Mouse (Mus musculus) layer of hippocampus, postnatal 36 days (tissue): ENCODE data around the gene Tmem63c. TPM values are rescaled to one million over a fixed set of nuclear protein-coding genes. Genes with fewer than 3 reads are reported as not detected.

Source experiments
- DNase-seq, 2 experiments: peaks; one replicate each; pipeline ENCODE4 v3.0.0; 2022
- total RNA-seq, 2 experiments: library from RNA; stranded (reverse); gene quantifications; 2 replicates each; pipeline ENCODE4 v1.2.3; 2021

Tmem63c gene
- total RNA-seq, 2 experiments from 2014 or later = 36.2 to 36.4 TPM

GRCm38 (mm10) chr12:87000840-87001176 lies 20.3 kb upstream of the Tmem63c start:
- no peak for DNase-seq

DNA sequence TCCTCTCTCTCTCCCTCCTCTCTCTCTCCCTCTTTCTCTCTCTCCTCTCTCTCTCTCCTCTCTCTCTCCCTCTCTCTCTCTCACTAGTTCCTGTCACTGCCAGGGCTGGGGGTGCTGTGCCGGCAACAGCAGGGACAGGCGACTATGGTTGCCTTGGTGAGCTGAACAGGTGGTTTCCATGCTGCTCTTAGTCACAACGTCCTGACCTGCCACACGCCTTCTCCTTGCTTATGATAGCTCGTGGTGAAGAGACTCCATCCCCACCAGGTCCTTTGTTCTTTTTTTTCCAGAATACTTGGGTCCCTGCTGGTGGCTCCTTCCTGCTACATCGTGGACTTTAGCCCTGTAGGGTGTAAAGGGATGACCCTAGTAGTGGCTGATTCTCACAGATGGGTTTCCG lies 18.9 kb upstream of the Tmem63c start:
- DNase-seq = no peak

DNA sequence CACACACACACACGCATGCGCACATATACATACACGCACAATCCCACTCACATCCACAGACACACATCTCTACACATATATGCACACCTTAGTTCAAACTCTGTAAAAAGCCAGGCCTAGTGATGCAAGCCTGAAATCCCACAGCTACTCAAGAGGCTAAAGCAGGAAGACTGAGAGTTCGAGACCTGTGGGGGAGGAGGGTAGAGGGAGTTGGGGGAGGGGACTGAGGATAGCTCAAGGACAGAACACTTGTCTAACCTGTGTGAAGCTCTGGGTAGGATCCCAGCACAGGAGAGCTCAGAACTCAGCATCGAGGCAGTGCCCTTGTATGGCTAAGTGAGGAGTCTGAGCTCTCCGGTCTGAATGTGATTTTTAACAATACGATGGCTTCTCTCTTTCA lies 18.3 kb upstream of the Tmem63c start:
- no peak for DNase-seq

GRCm38 (mm10) chr12:87003606-87004005 lies 17.5 kb upstream of the Tmem63c start:
- no peak for DNase-seq

GRCm38 (mm10) chr12:87004596-87004995 lies 16.5 kb upstream of the Tmem63c start:
- DNase-seq = no peak

DNA sequence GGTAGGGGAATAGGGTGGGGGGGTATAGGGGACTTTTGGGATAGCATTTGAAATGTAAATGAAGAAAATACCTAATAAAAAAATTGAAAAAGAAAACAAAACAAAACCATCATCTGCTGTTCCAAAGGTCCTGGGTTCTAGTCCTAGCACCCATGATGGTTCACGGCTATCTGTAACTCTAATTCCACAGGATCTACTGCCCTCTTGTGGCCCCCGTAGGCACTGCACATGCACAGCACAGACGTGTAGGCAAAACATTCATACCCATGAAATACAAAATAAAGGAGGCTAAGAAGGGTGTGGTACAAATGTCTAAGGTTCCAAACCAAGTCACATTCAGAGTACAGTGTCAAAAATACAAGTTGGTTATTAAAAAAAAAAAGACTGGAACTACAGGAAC lies 4.1 kb upstream of the Tmem63c start:
- no peak for DNase-seq

GRCm38 (mm10) chr12:87018756-87019155 lies 2.4 kb upstream of the Tmem63c start:
- no peak for DNase-seq

DNA sequence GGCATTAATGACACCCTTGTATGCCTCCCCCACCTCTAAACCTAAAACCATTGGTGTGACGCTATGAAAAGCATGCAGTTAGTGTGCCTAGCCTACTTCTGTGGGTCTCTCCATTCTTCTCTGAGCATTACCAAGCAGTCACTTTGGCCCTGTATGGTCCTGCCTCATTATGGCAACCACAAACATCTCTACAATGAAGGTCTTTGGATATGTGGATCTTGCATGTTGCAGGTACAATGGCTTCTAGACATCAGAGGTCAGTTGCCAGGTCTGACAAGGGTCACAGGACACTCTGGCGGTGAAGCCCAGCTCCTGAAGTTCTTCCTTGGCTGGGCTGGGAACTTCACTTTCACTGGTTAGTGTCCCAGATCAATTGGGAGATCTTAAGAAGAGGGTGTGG lies 866 bp downstream of the Tmem63c start:
- no peak for DNase-seq

- DNase-seq = no peak
These were observed 2.3 kb downstream of the Tmem63c start for GRCm38 (mm10) chr12:87023456-87023855.

DNA sequence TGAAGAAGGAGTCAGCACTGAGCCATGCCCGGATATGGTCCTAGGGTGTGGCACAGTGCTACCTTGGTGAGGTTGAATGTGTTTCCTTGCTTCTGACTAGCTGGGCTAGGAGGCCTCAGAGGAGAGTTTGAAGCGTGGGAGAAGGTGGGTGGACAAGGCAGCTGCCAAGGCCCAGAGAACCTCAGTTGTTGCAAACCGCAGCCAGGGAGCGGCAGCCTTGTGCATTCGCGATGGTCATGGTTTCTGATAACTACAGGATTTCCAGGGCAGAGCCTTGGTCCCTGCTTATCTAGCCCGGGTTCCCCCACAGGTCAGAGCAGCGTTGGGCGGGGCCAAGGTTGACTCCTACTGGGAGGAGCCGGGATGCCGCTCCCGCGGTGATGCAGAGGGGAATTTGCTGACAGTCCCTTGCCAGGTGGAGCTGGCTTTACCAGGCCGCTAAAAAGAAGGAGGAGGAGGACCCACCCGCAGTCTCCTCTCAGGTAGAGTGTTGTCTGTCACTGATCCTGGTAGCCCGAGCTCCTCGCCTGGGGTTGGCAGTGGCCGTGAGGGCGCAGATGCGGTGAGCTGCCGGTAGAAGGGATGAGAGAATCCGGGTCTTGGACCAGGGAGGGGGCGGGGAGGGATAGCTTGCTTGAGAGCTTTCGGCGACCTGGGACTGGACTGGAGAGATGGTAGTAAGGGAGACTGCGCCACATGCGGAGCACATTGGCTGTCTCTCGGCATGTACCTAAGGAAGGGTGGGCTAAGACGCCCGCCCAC lies 5.2 kb downstream of the Tmem63c start:
- DNase-seq = peak; percentile 63

- no peak for DNase-seq
These were observed 5.7 kb downstream of the Tmem63c start for GRCm38 (mm10) chr12:87026871-87027240.

GRCm38 (mm10) chr12:87027391-87027790 lies 6.3 kb downstream of the Tmem63c start:
- DNase-seq = no peak

DNA sequence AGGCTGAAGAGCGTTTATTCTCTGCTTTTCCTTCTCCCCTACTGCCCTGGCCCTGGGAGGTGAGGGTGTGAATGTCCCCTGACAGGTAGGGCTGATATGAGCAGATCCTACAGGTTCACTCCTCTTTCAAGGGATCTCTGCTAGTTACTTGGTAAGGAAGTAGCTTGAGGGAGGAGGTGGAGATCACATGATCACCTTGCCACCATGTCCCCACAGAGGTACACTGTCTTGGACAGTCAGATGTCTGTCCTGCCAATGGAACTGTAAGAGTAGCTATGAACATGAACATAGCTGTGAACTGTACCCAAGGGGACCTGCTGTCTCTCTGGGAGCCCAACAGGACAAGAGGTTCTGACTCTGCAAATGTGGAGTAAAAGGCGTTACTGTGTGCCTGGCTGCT lies 6.9 kb downstream of the Tmem63c start:
- no peak for DNase-seq

GRCm38 (mm10) chr12:87029251-87029976 lies 8.3 kb downstream of the Tmem63c start:
- DNase-seq = no peak

GRCm38 (mm10) chr12:87031163-87031763 lies 10.1 kb downstream of the Tmem63c start:
- no peak for DNase-seq

- no peak for DNase-seq
These were observed 15.5 kb downstream of the Tmem63c start for GRCm38 (mm10) chr12:87036631-87037030.

GRCm38 (mm10) chr12:87040166-87040565 lies 19.0 kb downstream of the Tmem63c start:
- DNase-seq = no peak

GRCm38 (mm10) chr12:87040857-87041256 lies 19.7 kb downstream of the Tmem63c start:
- DNase-seq = peak; percentile 52 to 58

DNA sequence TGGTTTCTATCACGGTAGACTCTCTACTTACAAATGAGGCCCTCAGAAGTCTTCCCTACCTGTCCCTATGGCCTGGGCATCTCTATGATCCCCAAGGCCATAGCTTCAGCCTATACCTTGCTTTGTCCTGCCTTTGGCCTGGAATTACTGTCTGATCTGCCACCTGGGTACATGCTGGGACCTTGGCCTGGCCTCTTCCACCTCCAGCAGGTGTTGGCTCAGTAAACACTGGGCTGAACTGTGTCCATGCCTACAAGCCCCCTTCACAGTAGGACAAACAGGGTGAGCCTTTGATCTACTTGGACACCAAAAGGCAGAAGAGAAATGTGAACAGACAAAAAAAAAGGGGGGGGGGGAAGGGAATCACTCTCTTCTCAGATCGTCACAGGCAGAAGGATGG lies 21.3 kb downstream of the Tmem63c start:
- DNase-seq = no peak

GRCm38 (mm10) chr12:87043221-87043620 lies 22.1 kb downstream of the Tmem63c start:
- DNase-seq = peak; percentile 56

DNA sequence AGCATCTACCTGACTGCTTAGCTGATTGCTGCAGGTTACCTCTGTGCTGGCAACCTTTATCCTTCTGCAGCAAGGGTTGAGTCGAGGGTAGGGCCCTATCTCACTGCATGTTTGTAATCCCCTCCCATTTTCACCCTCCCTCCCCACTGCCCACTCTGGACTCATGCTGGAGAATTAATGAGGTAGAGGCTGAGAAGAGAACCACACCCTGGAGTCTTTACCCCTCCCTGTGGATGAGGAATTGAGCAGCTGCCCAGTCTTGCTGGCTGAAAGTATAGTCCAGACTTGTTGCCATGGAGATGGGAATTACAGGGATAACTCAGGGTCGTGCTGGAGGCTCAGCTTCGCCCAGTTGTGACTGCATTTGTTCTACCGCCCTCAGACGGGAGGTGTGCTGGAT lies 23.6 kb downstream of the Tmem63c start:
- DNase-seq = no peak

DNA sequence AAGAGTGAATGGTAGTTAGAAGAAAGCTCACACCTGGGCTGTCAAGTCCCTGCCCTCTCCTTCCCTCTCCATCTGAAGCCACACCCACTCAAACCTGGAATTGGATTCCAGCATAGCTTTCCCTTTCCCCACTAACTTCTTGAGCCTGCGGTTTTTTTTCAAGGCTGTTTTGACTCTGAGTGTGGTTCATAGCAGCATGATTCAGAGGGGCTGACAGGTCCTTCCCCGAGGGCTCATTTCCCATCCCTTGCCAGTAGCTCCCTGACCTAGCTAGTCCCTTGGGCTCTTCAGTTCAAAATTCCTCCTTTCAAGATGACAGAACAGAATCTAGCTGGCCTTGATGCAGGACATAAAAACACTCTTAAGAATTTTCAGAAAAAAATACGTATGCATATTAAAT lies 26.4 kb downstream of the Tmem63c start:
- DNase-seq = no peak

DNA sequence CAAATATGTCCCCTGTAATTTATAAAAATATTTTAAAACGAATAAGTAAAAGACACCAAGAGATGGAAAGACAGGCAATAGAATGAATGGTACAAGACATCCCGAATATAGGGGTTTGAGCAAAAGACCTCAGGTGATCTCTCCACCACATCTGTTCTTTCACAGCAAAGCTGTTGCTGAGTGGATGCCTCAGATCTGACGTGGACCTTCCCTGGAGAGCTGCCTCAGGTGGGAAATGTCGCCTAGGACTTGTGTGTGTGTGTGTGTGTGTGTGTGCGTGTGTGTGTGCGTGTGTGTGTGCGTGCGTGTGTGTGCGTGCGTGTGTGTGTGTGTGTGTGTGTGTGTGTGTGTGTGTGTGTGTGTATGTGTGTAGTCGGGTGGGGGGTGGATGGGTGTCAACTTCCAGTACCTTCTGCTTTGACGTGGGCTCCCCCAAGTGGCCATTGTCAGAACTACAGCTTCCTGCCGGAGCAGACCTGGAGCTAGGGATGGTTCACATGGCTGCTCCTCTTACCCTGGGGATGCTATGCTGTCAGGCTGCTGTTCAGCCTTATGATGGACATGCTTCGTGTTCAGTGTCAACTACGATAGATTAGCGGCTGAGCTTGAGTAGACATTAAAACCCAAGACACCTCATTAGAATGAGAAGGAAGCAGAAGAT lies 31.7 kb downstream of the Tmem63c start:
- peak; percentile 86 to 89 for DNase-seq
